Mouse (Mus musculus): Measurements from ENCODE around the gene Gtpbp2.
A peak's percentile ranks its signal among the peaks of the same experiment; 100 is the strongest.

The Gtpbp2 gene

GRCm38 (mm10) chr17:46152847-46153782, 7.7 kb upstream of the Gtpbp2 start, which contains the start of gene Mad2l1bp:
Mad2l1bp (minus strand) TSS chr17:46153553.
- peak; percentile 93 for DNase-seq (ENCODE audit: low spot score)

GRCm38 (mm10) chr17:46154336-46154735, 6.5 kb upstream of the Gtpbp2 start:
- DNase-seq (ENCODE audit: low spot score), result no peak

GRCm38 (mm10) chr17:46156680-46157079, 4.2 kb upstream of the Gtpbp2 start:
- peak; percentile 63 for DNase-seq (ENCODE audit: low spot score)

- no peak for DNase-seq (ENCODE audit: low spot score)
Measured at GRCm38 (mm10) chr17:46157131-46157530, 3.7 kb upstream of the Gtpbp2 start.

GRCm38 (mm10) chr17:46159236-46159635, 1.6 kb upstream of the Gtpbp2 start:
- peak; percentile 77 for DNase-seq (ENCODE audit: low spot score)

GRCm38 (mm10) chr17:46160090-46160662, 656 bp upstream of the Gtpbp2 start:
- DNase-seq (ENCODE audit: low spot score), result peak; percentile 96

GRCm38 (mm10) chr17:46161179-46161578, 347 bp downstream of the Gtpbp2 start:
- peak; percentile 21 for DNase-seq (ENCODE audit: low spot score)

GRCm38 (mm10) chr17:46161710-46162109, 878 bp downstream of the Gtpbp2 start:
- no peak for DNase-seq (ENCODE audit: low spot score)

GRCm38 (mm10) chr17:46162551-46162950, 1.7 kb downstream of the Gtpbp2 start:
- DNase-seq (ENCODE audit: low spot score), result no peak

- DNase-seq (ENCODE audit: low spot score), result no peak
Measured at GRCm38 (mm10) chr17:46162951-46163421, 2.2 kb downstream of the Gtpbp2 start.

GRCm38 (mm10) chr17:46164301-46164700, 3.5 kb downstream of the Gtpbp2 start:
- DNase-seq (ENCODE audit: low spot score), result no peak

GRCm38 (mm10) chr17:46164791-46165190, 4.0 kb downstream of the Gtpbp2 start:
- DNase-seq (ENCODE audit: low spot score), result no peak

- DNase-seq (ENCODE audit: low spot score), result no peak
Measured at GRCm38 (mm10) chr17:46165460-46165859, 4.6 kb downstream of the Gtpbp2 start.

GRCm38 (mm10) chr17:46166270-46166669, 5.4 kb downstream of the Gtpbp2 start:
- no peak for DNase-seq (ENCODE audit: low spot score)

- no peak for DNase-seq (ENCODE audit: low spot score)
Measured at GRCm38 (mm10) chr17:46167014-46167413, 6.2 kb downstream of the Gtpbp2 start.

GRCm38 (mm10) chr17:46168318-46168717, 7.5 kb downstream of the Gtpbp2 start:
- no peak for DNase-seq (ENCODE audit: low spot score)

- DNase-seq (ENCODE audit: low spot score), result no peak
Measured at GRCm38 (mm10) chr17:46168768-46169167, 7.9 kb downstream of the Gtpbp2 start.

GRCm38 (mm10) chr17:46170538-46170937, 9.7 kb downstream of the Gtpbp2 start:
- peak; percentile 49 for DNase-seq (ENCODE audit: low spot score)

GRCm38 (mm10) chr17:46182273-46182672, 21.4 kb downstream of the Gtpbp2 start:
- no peak for DNase-seq (ENCODE audit: low spot score)

GRCm38 (mm10) chr17:46188829-46189228, 28.0 kb downstream of the Gtpbp2 start:
- no peak for DNase-seq (ENCODE audit: low spot score)

- DNase-seq (ENCODE audit: low spot score), result peak; percentile 34
Measured at GRCm38 (mm10) chr17:46201151-46201550, 40.3 kb downstream of the Gtpbp2 start.

GRCm38 (mm10) chr17:46202421-46203071, 41.7 kb downstream of the Gtpbp2 start, which contains the start of the genes Polh and Xpo5:
Polh (minus strand) TSS chr17:46202645.
Xpo5 (plus strand) TSS chr17:46202782.
- DNase-seq (ENCODE audit: low spot score), result peak; percentile 94

All from c-Kit-positive CD71-positive TER-119-positive erythroid progenitor cells, embryonic 14.5 days (primary cell).